Mouse (Mus musculus) liver, postnatal 0 days (tissue): ENCODE results near the gene Mylk. TPM values are rescaled to one million over a fixed set of nuclear protein-coding genes. Genes with fewer than 3 reads are reported as not detected.

ENCODE experiments used
- ATAC-seq: fragments of 200-750 bp; cut with Nextera tagmentation; 2 replicates; pipeline ENCODE4 v1.8.0; 2017; ENCODE audit warnings: mild to moderate bottlenecking, moderate library complexity
- DNase-seq: peaks from one replicate; pipeline ENCODE4 v3.0.0-alpha.2; 2016
- H3K27ac ChIP-seq: fragments of 300-500 bp; sonication (generic); 2 replicates; pipeline ENCODE4 v1.5.1; 2014; ENCODE audit warnings: antibody characterized with exemption, moderate library complexity, mild to moderate bottlenecking, low read depth
- H3K27me3 ChIP-seq: fragments of 300-500 bp; sonication (generic); 2 replicates; pipeline ENCODE4 v1.6.1; 2014; ENCODE audit warnings: low read length, control low read depth, mixed read lengths; ENCODE audit not compliant: insufficient read depth
- H3K36me3 ChIP-seq: fragments of 300-500 bp; sonication (generic); replicated peaks from 2 replicates; pipeline ENCODE4 v1.6.1; 2014; ENCODE audit warnings: mild to moderate bottlenecking, control low read depth, low read length, moderate library complexity, mixed read lengths; ENCODE audit not compliant: insufficient read depth
- H3K4me1 ChIP-seq: fragments of 300-500 bp; sonication (generic); 2 replicates; pipeline ENCODE4 v1.6.1; 2014; ENCODE audit warnings: antibody characterized with exemption, mild to moderate bottlenecking, control low read depth; ENCODE audit not compliant: insufficient read depth
- H3K4me2 ChIP-seq: fragments of 300-500 bp; sonication (generic); 2 replicates; pipeline ENCODE4 v1.6.1; 2014; ENCODE audit warnings: low read depth, mild to moderate bottlenecking, low read length, moderate library complexity, mixed read lengths
- H3K4me3 ChIP-seq: fragments of 300-500 bp; sonication (generic); 2 replicates; pipeline ENCODE4 v1.5.1; 2014; ENCODE audit warnings: low read depth, low read length
- H3K9ac ChIP-seq: fragments of 300-500 bp; sonication (generic); replicated peaks from 2 replicates; pipeline ENCODE4 v1.6.1; 2014; ENCODE audit warnings: mild to moderate bottlenecking, moderate library complexity
- H3K9me3 ChIP-seq: fragments of 300-500 bp; sonication (generic); 2 replicates; pipeline ENCODE4 v1.6.1; 2016; ENCODE audit warnings: mild to moderate bottlenecking, control low read depth, low read length, mixed read lengths
- CTCF ChIP-seq: sonication (generic); IDR thresholded peaks from 2 replicates; pipeline ENCODE4 v1.5.1; 2016; ENCODE audit warnings: antibody characterized with exemption, low read depth
- EP300 ChIP-seq: IDR thresholded peaks from 2 replicates; pipeline ENCODE4 v1.6.1; 2016; ENCODE audit warnings: antibody characterized with exemption, low read depth, mild to moderate bottlenecking
- WGBS: fragments of 180-500 bp; shearing (Covaris S2); extraction: QIAGEN DNeasy Blood & Tissue Kit; methylation state at CpG from one replicate; pipeline ENCODE4 v1.1.7; 2014; ENCODE audit not compliant: insufficient replicate concordance; 5-methylcytosine and 5-hydroxymethylcytosine counted together
- polyA plus RNA-seq: library from polyadenylated mRNA; unstranded; fragments of >200 nt; fragmentation: Nextera tagmentation; extraction: Ambion mirVana; gene quantifications from 2 replicates; pipeline ENCODE4 v1.2.1, GENCODE M21; 2015

Mylk gene
- polyA plus RNA-seq, 1 experiment from 2014 or later: 4.9 TPM

DNA sequence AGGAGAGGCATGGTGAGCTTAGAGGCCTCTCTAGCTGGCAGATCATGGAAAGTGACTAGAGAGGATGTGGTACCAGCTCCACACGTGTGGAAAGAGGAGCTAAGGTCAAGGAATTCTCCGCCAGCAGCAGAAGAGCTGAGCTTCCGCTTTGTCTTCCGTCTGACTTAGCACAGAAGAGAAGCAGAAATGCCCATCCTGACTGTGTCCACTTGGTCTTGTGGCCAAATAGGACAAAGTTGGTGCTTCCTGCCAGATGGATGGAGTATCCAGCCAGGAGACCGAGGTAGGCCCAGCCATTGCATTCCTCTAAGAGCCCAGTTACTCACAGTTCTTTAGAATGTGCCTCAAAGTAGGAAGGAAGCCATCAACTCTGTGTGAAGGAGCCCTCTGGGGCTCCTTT is 38.5 kb downstream of the Mylk start:
- no peaks in the 10 kb centered on the region for H3K4me1 ChIP-seq
- no peak for TF ChIP-seq CTCF
- no peak for TF ChIP-seq EP300
- H3K4me3 ChIP-seq: no peak overlapping the region
- H3K9ac ChIP-seq: no peak overlapping the region
- no peak for DNase-seq
- H3K36me3 ChIP-seq: no peaks in the 10 kb centered on the region
- H3K4me2 ChIP-seq: no peak overlapping the region
- H3K27me3 ChIP-seq: no peaks in the 10 kb centered on the region
- no peak overlapping the region for H3K27ac ChIP-seq
- ATAC-seq: no peak
- WGBS: 68% methylated on average over 5 of the region's 5 CpGs
- no peaks in the 10 kb centered on the region for H3K9me3 ChIP-seq

DNA sequence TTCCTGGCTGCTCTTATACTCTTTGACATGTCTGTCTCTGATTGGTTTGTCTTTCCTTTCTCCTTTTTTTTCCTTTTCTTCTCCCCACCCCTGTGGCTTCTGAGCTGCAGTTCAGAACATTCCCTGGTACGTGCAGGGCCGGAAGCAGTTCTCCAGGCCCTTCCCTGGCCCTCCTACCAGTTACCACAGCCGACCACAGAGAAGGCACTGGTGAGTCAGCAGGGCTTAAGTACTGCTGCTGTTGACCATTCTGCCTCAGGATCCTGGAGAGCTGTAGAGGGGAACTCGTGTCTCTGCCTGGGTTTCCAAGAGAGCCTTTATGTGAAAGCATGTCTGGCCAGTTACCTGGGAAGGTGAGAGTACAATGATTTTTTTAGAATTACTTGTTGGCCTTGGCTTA is 39.7 kb downstream of the Mylk start:
- Histone ChIP-seq H3K27me3 (no peaks in the 10 kb centered on the region), H3K9ac (no peak overlapping the region), H3K4me1 (no peaks in the 10 kb centered on the region), H3K4me3 (no peak overlapping the region), H3K27ac (no peak overlapping the region), H3K4me2 (no peak overlapping the region), H3K36me3 (no peaks in the 10 kb centered on the region), H3K9me3 (no peaks in the 10 kb centered on the region)
- no peak for ATAC-seq
- 30% methylated on average over 4 of the region's 4 CpGs for WGBS
- DNase-seq: no peak
- no peak for TF ChIP-seq CTCF
- TF ChIP-seq EP300: no peak

DNA sequence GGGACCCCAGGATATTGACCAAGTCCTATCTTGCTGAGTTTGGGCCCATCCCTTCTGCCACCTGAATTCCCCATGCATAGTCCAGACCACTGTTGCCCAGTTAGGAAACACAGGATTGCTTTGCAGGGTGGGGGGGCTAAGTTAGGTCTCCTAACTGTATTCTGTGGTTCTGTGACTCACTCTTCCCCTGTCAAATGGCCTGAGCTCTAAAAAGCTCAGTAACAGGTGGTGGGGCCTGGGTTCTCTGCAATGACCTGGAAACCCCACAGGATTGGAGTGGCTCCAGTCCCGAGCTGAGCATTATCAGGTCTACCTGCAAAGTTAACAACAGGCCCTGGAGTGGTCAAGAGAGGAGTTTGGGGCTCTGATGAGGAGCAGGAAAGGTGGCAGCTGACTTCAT is 47.5 kb downstream of the Mylk start:
- TF ChIP-seq CTCF: no peak
- no peak for TF ChIP-seq EP300
- H3K36me3 ChIP-seq: no peaks in the 10 kb centered on the region
- H3K27me3 ChIP-seq: no peaks in the 10 kb centered on the region
- 45% methylated on average over 1 of the region's 1 CpGs for WGBS
- H3K9me3 ChIP-seq: no peaks in the 10 kb centered on the region
- ATAC-seq (no peak), DNase-seq (no peak)
- H3K4me1 ChIP-seq: no peaks in the 10 kb centered on the region
- no peak overlapping the region for H3K4me3 ChIP-seq
- no peak overlapping the region for H3K27ac ChIP-seq
- no peak overlapping the region for H3K4me2 ChIP-seq
- no peak overlapping the region for H3K9ac ChIP-seq

- TF ChIP-seq CTCF (no peak), EP300 (no peak)
- ATAC-seq (no peak), DNase-seq (no peak)
These were observed 48.0 kb downstream of the Mylk start for GRCm38 (mm10) chr16:34793000-34793399.

DNA sequence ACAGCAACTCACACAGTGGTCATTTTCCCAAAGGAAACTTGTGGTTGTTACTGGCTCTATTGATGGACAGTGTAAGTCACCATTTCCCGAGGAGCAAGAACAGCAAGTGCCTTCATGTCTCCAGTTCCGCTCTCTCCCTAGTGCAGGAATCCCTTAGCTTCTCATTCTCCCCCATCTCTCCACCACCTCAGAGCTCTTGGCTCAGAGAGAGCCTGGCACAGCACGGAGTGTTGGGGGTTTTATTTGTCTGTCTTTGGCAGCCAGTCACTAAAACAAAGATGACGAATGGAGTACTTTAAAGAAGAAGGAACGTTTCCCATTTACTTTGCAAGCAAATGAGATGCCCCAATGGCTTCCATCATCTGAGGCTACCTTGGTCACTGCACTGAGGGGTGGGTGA is 56.2 kb downstream of the Mylk start:
- H3K4me3 ChIP-seq: no peak overlapping the region
- H3K4me2 ChIP-seq: no peak overlapping the region
- H3K9me3 ChIP-seq: no peaks in the 10 kb centered on the region
- no peaks in the 10 kb centered on the region for H3K36me3 ChIP-seq
- no peak for ATAC-seq
- no peak for DNase-seq
- WGBS: 78% methylated on average over 5 of the region's 5 CpGs
- H3K27me3 ChIP-seq: no peaks in the 10 kb centered on the region
- no peak overlapping the region for H3K27ac ChIP-seq
- H3K4me1 ChIP-seq: no peaks in the 10 kb centered on the region
- no peak overlapping the region for H3K9ac ChIP-seq
- TF ChIP-seq EP300 (no peak), CTCF (no peak)

More at GRCm38 (mm10) chr16:34793000-34793399, 48.0 kb downstream of the Mylk start:
- H3K9ac ChIP-seq: no peak overlapping the region
- H3K36me3 ChIP-seq: no peaks in the 10 kb centered on the region
- H3K9me3 ChIP-seq: no peaks in the 10 kb centered on the region
- H3K4me3 ChIP-seq: no peak overlapping the region
- no peaks in the 10 kb centered on the region for H3K27me3 ChIP-seq
- WGBS: 78% methylated on average over 5 of the region's 5 CpGs
- no peak overlapping the region for H3K27ac ChIP-seq
- no peaks in the 10 kb centered on the region for H3K4me1 ChIP-seq
- H3K4me2 ChIP-seq: no peak overlapping the region

DNA sequence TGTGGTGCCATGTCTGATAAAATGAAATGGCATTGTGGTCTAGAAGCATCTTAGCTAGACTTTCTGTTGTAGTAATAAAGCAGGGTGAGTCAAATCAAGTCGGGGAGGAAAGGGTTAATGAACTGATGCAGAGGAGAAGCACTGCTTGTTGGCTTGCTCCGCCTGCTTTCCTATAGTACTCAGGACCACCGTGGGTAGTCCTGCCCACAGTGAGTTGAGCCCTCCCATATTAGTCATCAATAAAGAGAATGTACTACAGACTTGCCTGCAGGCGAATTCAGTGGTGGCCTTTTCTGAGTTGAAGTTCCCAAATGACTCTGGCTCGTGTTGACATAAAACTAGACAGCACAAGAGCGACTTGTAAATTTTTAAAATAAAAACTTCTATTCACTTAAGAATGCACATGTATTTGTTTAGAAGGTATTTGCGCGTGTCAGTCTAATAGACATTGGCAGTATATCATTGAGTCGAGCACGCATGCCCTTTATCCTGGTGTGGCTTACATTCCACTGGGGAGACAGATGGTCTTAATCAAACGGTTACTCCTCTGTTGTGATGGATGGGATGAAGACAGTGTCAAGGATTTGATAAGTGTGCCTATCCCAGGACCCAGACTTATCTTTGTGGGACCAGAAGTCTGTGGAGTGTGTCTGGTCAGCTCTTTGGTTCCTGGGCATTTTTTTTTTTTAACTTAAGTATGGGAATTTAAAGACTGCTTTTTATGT is 59.4 kb downstream of the Mylk start:
- Histone ChIP-seq H3K9me3 (no peaks in the 10 kb centered on the region), H3K27me3 (no peaks in the 10 kb centered on the region), H3K27ac (no peak overlapping the region), H3K36me3 (no peaks in the 10 kb centered on the region), H3K4me2 (no peak overlapping the region), H3K4me1 (peaks cover 6% of the 10 kb centered on the region; the same call in 1 of the 2 replicates), H3K9ac (no peak overlapping the region), H3K4me3 (no peak overlapping the region)
- ATAC-seq (no peak), DNase-seq (no peak)
- TF ChIP-seq CTCF (no peak), EP300 (no peak)
- WGBS: 59% methylated on average over 11 of the region's 11 CpGs
